Mouse (Mus musculus) gastrocnemius, adult 18-20 months (tissue): Measurements from ENCODE around the gene Eogt. TPM values are rescaled to one million over a fixed set of nuclear protein-coding genes. Genes with fewer than 3 reads are reported as not detected.

Experiments used
- DNase-seq: peaks from one replicate; pipeline ENCODE4 v3.0.0; 2021; ENCODE audit warnings: low spot score
- total RNA-seq, 2 experiments: library from RNA; stranded (reverse); gene quantifications; 2 replicates each; pipeline ENCODE4 v1.2.3; 2021

Eogt gene
- total RNA-seq, 2 experiments from 2014 or later: 4.4 to 9.2 TPM

GRCm38 (mm10) chr6:97106777-97107176, 42.2 kb downstream of the Eogt start:
- peak; percentile 27 for DNase-seq

GRCm38 (mm10) chr6:97106106-97106505, 42.9 kb downstream of the Eogt start:
- no peak for DNase-seq

DNA sequence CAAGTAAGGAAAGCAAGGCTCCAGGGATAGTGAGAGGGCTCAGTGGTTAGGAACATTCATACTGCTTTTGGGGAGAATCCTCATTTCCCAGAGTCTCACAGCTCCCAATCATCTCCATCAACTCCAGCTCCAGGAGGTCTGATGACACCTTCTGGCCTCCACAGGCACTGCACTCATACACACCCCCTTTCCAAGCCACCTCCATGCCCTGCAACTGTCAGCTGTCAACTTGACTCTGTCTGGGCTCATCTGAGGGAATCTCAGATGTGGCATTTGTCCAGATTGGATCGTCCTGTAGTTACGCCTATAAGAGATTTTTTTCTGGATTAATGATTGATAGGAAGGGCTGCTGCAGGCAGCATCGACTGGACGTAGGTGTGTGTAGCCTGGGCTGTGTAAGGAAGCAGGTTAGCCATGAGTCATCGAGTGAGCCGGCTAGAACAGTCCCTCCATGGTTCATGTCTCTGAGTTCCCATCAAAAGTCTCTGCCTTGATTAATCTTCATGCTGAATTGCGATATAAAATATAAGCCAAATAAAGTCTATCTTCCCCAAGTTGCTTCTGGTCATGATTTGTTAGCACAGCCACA, 44.6 kb downstream of the Eogt start:
- no peak for DNase-seq

DNA sequence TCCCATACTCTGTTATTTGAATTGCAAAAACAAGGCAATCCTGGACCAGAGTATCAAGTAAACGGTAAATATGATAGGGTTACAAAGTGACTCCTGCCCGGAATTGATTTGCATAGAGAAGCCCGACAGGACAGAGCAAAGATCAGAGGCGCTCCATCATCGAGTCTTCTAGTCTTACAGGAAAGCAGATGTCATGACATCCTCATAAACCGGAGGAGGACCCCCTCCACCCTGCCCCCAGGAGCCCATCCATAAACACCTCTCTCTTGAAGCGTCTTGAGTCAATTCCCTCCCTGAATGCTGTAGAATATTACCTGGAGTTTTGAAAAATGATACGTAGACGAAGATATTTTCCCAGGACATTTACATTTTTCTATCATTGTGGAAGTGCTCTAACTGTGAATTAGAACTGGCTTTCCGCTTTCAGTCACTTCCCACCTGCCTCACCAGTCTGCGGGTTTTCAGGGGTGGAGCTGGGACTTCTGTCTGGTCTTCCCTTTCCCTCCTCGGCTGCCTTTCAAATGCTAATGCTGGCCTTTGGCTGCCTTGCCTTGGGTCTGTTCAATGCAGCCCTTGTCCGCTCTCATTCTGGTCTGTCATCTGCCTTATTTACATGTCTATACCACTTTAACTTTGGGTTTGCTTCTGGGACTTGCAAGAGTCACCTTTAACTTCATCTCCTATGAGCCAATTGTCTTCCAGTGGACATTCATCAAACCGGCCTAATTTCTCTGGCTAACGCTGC, 46.9 kb downstream of the Eogt start:
- no peak for DNase-seq

GRCm38 (mm10) chr6:97101190-97101957, 47.6 kb downstream of the Eogt start:
- no peak for DNase-seq

DNA sequence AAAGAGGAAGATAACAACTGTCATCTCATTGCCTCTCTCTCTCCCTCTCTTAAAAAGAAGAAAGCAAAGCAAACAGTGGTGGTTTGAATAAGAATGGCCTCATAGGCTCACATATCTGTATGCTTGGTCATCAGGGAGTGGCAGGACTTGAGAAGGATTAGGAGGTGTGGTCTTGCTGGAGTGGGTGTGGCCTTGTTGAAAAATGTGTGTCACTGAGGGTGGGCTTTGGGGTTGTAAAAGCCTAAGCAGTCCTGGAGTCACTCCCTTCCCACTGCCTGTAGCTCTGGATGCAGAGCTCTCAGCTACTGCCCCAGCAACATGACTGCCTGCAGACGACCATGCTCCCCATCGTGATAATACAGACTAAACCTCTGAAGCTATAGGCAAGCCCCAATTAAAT, 66.6 kb downstream of the Eogt start:
- DNase-seq: no peak

GRCm38 (mm10) chr6:97080016-97080415, 69.0 kb downstream of the Eogt start:
- DNase-seq: no peak

- DNase-seq: no peak
Measured at GRCm38 (mm10) chr6:97060074-97060681, 88.8 kb downstream of the Eogt start, which contains the start of gene Fam19a4. Gene Fam19a4 (minus strand): TSS chr6:97060413.

Other genes with a start within 250 kb of the Eogt start
- under 1 TPM; 0.26 to 0.37 TPM for gene Fam19a4, start 88.8 kb downstream of the Eogt start, total RNA-seq
- gene Tmf1, start 29.9 kb upstream of the Eogt start, total RNA-seq: 10 to 100 TPM; 54.6 to 55.4 TPM
- 10 to 100 TPM; 30.3 to 39.0 TPM for gene Uba3, start 56.5 kb upstream of the Eogt start, total RNA-seq
- gene Arl6ip5, start 61.5 kb upstream of the Eogt start, total RNA-seq: 100 to 1,000 TPM; 130 to 155 TPM
- gene Lmod3, start 103.6 kb upstream of the Eogt start, total RNA-seq: 100 to 1,000 TPM; 104 to 131 TPM